Mouse (Mus musculus) natural killer cell, adult 2 months (primary cell): ENCODE data around the gene Rab25.
A peak's percentile ranks its signal among the peaks of the same experiment; 100 is the strongest.

Source experiments
- DNase-seq, 2 experiments: peaks; one replicate each; pipeline ENCODE4 v3.0.0; 2022; ENCODE audit warnings: low spot score in 2 of 2

Gene Rab25

DNA sequence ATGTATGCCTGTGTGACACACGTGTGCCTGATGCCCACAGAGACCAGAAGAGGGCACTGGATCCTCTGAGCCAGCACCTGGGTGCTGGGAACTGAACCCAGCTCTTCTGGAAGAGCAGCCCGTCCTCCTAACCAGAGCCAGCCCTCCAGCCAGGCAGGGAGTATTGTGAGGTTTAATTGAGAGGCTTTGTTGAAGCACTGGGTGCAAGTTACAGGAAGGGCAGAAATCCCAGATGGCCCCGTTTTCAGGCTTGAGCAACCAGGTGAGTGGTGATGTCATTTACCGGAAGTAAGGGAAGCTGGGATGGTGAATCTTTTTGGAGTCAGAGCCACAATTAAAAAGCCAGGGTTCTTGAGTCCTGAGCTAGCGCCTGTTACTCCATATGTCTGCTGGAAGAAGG is 23.1 kb downstream of the Rab25 start:
- DNase-seq, result no peak

- no peak for DNase-seq
These were observed 25.1 kb downstream of the Rab25 start for GRCm38 (mm10) chr3:88523027-88523426.

DNA sequence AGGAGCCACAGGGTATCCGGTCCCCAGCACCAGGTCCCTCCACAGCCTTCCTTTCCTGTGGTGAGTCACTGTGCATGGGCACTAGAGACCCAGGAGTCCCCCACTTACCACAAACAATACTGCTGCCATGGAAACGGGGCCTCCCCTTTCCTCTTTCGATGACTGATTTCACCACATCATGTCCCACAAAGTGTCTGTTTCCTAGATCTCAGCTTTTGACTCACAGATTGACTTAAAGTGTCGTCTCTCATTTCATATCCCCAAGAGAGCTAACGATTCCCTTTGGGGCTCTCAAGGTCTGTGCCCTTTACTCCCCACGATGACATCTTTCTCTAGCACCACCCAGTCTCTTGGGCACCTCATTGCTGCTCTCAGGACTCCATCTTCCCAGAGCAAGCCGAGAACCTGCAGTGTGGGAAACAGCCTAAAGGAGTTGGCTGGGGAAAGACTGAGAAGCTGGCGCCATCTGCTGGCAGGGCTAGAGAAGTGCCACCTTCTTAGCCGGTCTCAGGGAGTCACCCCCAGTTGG is 26.2 kb downstream of the Rab25 start:
- DNase-seq, result peak; percentile 90 to 91

DNA sequence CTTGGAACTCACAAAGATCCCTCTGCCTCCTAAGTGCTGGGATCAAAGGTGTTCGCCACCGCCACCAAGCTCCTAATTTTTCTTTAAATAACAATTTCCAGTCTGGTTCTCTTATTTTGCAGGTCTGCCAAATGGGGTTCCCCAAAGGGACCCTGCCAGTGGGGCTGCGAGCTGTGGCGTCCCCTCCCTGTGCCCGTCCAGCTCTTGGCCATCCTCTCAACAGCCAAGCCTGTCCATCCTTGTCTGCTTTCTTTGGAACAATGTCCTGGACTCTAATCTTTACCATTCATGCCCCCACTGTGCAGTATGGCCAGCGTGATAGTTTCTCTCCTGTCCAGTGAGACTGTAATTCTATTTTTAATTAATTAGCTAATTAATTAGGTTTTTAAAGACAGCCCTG is 26.9 kb downstream of the Rab25 start:
- no peak for DNase-seq

DNA sequence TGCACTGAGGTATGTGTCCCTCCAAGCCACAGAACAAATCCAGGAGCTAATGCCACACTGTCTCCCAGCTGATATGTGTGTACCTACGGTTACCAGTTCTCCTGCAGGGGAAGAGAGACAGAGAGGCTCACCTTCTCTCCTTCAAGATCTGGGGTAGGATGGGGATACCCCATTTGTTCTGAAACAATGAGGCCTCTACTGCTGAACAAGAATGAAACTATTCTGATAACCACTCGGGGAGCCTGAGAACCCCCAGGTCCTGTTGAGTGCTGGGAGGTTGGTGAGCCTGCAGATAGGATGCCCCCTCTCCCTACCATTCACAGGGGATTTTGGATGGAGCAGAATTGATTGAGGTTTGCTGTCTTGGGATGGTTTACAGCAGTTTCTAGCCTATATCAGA is 28.0 kb downstream of the Rab25 start:
- DNase-seq, result no peak

- DNase-seq, result no peak
These were observed 29.7 kb downstream of the Rab25 start for GRCm38 (mm10) chr3:88518411-88518810.

DNA sequence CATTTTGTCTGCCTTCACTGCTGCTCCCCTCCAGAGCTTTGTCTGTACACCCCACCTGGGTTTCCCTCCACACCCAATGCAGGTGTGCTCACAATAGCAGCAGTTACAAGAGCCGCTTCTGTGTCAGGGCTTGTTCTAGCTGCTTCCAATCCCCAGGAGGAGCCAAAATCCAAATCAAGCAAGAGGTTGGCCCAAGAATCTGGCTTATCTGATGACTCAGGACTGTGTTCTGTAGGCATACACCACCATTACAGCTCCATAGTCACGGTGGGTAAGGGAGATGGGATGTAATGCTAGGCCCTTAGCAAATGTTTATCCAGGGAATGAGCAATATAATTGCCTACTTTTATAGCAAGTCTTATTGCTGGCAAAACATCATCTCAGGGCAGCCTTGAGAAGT is 31.7 kb downstream of the Rab25 start:
- no peak for DNase-seq

DNA sequence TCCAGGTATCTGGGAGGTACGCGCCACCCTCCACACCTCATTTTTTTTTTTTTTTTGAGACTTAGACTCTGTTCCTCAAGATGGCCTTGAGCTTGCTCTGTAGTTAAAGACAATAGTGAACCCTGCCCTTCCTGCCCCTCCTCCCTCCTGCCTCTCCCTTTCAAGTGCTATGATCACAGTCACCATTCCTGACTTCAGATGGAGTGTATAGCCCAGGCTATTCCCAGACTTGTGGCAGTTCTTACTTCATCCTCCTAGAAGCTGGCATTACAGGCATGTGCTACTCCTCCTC is 33.1 kb downstream of the Rab25 start:
- no peak for DNase-seq

- DNase-seq, result no peak
These were observed 33.6 kb downstream of the Rab25 start for GRCm38 (mm10) chr3:88514231-88515094.

- DNase-seq, result peak; percentile 29 to 50
These were observed 34.5 kb downstream of the Rab25 start for GRCm38 (mm10) chr3:88513546-88514115.

DNA sequence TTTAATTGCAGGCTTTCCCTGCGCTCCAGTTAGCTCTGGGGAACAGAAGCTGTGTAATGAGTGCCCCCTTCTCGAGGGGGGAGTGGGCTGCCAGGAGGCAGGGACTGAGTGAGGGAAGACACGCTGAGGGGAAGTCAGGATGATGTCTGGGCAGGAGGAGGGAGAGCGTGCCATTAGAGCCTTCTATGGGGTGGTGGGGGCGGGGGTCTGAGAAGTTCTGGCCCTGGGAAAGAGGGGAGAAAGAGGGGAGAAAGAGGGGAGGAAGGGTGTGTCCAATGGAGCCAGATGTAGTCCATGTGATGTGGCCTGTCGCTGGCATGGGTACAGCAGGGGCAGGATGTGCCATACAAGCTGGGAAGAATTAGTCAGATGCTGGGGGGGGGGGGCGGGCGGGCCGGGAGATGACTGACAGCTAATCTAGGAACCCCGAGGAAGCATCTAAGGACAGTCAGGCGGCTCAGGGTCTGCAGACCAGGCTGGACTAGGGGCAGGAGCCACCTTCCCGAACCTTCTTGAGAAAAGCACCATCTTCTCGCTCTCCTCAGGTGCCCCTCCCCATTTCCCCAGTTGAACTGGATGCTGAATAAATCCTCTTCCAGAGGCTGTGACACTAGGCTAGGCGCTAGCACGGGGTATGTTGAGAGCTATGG is 35.1 kb downstream of the Rab25 start:
- DNase-seq, result no peak

DNA sequence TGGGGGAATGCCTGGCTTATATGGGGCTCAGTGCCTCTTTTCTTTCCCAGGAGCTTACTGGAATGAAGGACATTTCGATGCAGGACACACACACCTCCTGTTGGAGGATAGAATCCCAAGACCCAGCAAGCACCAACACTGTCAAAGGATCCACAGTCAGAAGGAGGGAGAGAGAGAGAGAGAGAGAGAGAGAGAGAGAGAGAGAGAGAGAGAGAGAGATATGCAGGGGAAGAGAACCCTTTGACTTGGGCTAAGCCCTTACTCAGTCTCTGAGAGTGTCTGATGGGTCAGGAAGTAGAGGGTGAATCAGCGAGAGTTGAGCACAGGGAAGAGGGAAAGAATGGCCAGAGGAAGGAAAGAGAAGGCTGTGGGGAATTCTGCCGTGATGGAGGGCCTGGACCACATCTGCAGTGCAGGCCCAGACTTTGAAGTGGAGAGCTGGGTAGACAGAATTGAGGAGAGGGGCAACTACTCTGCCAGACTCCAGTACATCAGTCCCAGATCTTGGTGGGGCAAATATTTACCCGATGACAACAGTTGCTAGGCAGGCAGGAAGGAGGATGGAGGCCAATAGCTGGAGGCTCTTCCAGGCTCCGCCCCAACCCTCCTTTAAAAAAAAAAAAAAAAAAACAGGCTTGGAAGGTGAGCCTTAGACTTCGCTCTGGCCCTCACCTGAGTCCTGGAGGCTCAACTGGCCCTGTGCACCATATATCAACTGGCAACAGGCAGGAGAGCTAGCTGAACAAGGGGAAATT is 35.8 kb downstream of the Rab25 start:
- no peak for DNase-seq

GRCm38 (mm10) chr3:88511559-88511958 is 36.5 kb downstream of the Rab25 start:
- no peak for DNase-seq

DNA sequence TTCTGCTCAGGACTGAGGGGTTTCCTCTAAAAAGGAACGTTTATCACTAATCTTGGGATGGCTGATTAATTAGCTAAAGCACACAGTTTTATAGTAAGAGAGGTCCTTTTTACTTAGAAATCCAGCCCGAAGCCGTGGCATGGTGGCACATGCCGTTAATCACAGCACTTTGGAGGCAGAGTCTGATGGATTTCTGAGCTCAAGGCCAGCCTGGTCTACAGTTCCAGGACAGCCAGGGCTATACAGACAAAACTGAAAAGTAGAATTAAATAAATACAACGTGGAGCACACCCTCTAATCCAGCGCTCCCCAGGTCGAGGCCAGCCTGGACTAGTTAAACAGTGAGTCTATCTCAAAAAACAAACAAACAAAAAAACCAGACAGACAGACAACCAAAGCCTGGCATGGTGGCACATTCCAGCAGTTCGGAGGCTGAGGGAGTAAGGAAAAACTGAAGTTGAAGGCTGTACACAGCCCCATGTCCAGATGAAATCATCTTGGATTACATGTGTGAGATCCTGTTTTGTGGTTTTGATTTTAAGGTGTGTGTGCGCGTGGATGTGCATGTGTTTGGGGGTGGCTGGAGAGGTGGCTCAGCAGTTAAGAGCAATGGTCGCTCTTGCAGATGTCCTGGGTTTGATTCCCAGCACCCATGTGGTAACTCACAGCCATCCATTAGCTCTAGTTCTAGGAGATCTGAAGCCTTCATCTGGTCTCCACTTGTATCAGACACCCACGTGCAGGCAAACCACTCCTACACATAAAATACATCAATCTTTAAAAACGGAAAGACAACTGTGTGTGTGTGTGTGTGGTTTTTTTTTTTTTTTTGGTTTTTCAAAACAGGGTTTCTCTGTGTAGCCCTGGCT is 37.4 kb downstream of the Rab25 start:
- DNase-seq, result peak; percentile 47 to 51

GRCm38 (mm10) chr3:88509692-88510420 is 38.2 kb downstream of the Rab25 start, which contains the start of gene Lmna:
Gene Lmna (minus strand): TSS chr3:88509956.
- DNase-seq, result peak; percentile 98 to 99

GRCm38 (mm10) chr3:88509250-88509649 is 38.9 kb downstream of the Rab25 start:
- no peak for DNase-seq

GRCm38 (mm10) chr3:88505765-88506164 is 42.3 kb downstream of the Rab25 start:
- no peak for DNase-seq

- no peak for DNase-seq
These were observed 43.0 kb downstream of the Rab25 start for GRCm38 (mm10) chr3:88505081-88505480.

DNA sequence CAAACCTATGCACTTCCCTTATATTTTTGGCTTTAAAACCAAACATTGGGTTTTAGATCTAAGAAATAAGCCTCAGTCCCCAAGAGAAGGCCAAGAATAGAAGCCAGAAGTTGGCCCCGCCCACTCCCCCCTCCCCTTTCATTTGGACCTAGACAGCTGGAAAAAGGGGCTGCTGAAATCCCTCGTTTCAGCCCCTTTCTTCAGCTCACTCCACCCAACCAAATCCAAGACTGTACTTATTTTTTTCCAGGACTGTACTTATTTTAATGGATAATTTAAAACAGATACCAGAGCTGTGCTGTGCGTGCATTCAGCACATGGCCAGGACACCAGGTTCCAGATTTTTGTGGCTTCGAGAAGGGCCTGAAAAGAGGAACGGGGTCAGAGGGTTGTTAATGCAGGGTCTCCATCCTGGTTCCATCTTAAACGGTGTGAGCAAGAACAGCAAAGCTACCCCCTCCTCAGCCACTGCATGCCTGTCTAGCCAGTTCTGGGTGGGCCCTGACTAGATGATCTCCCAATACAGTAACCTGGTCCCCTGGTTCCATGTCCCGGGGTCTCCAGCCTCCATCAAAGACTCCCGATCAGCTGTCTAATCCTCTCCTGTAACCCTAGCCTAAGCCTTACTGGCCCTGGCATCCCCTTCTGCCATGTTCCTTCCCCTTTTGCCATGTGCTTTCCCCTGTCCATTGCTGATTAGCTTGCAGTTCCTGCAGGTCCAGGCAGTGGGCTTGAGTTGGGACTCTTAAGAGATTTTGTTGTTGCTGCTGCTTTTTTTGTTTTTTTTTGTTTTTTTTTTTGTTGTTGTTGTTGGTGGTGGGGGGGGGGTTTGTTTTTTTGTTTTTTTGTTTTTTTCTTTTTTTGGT is 44.0 kb downstream of the Rab25 start:
- DNase-seq, result no peak

DNA sequence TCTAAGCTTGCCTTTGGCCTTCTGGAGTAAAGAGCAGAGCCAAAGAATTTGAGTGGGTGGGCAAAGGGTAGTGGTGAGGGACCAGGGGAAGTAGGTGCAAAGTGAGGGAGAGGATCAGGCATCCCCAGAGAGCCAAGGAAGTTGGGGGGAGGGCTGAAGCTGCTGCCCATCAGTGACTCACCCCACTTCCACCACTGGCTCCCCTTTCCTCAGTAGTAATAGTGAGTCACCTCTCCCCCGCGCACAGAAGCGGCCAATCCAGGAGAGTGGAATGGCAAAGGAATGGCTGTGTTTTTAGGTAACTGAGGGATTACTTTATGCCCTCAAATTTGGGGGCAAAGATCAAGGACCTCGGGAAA is 44.6 kb downstream of the Rab25 start:
- DNase-seq, result no peak
